10 mouse cellular contexts compared by ENCODE assay signal in the genomic region with DNA sequence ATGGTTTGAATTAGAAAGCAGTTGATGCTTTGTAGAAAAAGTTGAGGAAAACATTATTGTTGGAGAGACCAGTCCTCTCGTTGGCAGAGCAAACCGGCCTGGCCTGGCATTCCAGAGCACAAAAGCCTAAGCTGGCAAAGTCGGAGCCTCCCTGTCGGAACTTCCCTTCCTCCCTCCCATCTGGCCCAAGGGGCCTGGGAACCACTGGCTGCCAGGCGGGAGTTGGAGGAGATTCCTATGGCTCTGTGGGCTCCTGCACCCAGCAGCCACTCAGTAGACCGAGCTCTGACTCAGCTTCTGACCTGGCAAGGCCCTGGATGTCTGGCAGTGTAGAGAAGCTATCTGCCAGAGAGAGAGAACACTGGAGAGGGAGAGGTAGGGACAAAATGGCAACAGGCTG. TPM values are rescaled to one million over a fixed set of nuclear protein-coding genes. Genes with fewer than 3 reads are reported as not detected.
DNase-seq lines count a peak whose midpoint lies in the region; ATAC-seq and TF ChIP-seq lines count a peak whose summit lies in the region.
"Had no signal": no experiment of that assay in that cellular context is flagged by ENCODE, and none has a peak within 500 bp of the region (broad histone marks: within the 10 kb centered on the region; RNA-seq: fewer than 3 reads in every experiment).

No protein-coding gene starts in this region.

- no peak for TF ChIP-seq CTCF in cerebellum, adult 2 months (IDR thresholded peaks at IDR 0.05; ENCODE audit: borderline replicate concordance, insufficient read depth, low read depth, low read length)

- H3K27ac ChIP-seq in liver, embryonic 12.5 days = no peak overlapping the region
- no peak overlapping the region for H3K27ac ChIP-seq in cerebellum, adult 2 months (ENCODE audit: insufficient read depth, low read length)
- peak overlapping the region; percentile 58; the same call in 1 of the 2 replicates for H3K27ac ChIP-seq in heart, embryonic 15.5 days
- H3K27ac ChIP-seq: left cerebral cortex, adult 2 months; midbrain, embryonic 13.5 days had no signal

- ATAC-seq in liver, embryonic 12.5 days = no peak
- ATAC-seq in heart, embryonic 15.5 days (replicated peaks; ENCODE audit: insufficient number of reproducible peaks, insufficient read depth, low FRiP score, low read depth) = no peak
- ATAC-seq in erythroblast, adult 5-6 weeks (replicated peaks; ENCODE audit: low FRiP score, poor library complexity, severe bottlenecking) = no peak
- ATAC-seq: midbrain, embryonic 13.5 days had no signal

- no peak overlapping the region for H3K9ac ChIP-seq in liver, embryonic 12.5 days
- H3K9ac ChIP-seq in heart, embryonic 15.5 days = no peak overlapping the region
- H3K9ac ChIP-seq: midbrain, embryonic 13.5 days had no signal

- peak overlapping the region; percentile 65 for H3K4me2 ChIP-seq in liver, embryonic 12.5 days
- no peak overlapping the region for H3K4me2 ChIP-seq in heart, embryonic 15.5 days
- H3K4me2 ChIP-seq: midbrain, embryonic 13.5 days had no signal

- no peak overlapping the region for H3K4me3 ChIP-seq in liver, embryonic 12.5 days
- no peak overlapping the region for H3K4me3 ChIP-seq in cerebellum, adult 2 months (replicated peaks; ENCODE audit: insufficient read depth, low read depth, low read length)
- no peak overlapping the region for H3K4me3 ChIP-seq in heart, embryonic 15.5 days
- H3K4me3 ChIP-seq: left cerebral cortex, adult 2 months; midbrain, embryonic 13.5 days had no signal

- H3K4me1 ChIP-seq in liver, embryonic 12.5 days = peaks cover 36% of the 10 kb centered on the region
- peaks cover 30% of the 10 kb centered on the region for H3K4me1 ChIP-seq in cerebellum, adult 2 months (ENCODE audit: control insufficient read depth, insufficient read depth, low read length)
- peaks cover 53% of the 10 kb centered on the region for H3K4me1 ChIP-seq in heart, embryonic 15.5 days (replicated peaks)

- H3K9me3 ChIP-seq in liver, embryonic 12.5 days (replicated peaks) = no peaks in the 10 kb centered on the region
- H3K9me3 ChIP-seq in heart, embryonic 15.5 days (replicated peaks) = no peaks in the 10 kb centered on the region
- H3K9me3 ChIP-seq: midbrain, embryonic 13.5 days had no signal

- no peak for TF ChIP-seq POLR2A in cerebellum, adult 2 months (IDR thresholded peaks at IDR 0.05; ENCODE audit: borderline replicate concordance, insufficient read depth, low read length)

- 74% methylated on average over 6 of the region's 6 CpGs for WGBS in liver, embryonic 12.5 days (ENCODE audit: insufficient replicate concordance)
- WGBS in cerebellum, adult 2 months = 29% methylated on average over 6 of the region's 6 CpGs
- 64% methylated on average over 6 of the region's 6 CpGs for WGBS in heart, embryonic 15.5 days

- H3K36me3 ChIP-seq in liver, embryonic 12.5 days = no peaks in the 10 kb centered on the region
- H3K36me3 ChIP-seq in heart, embryonic 15.5 days = no peaks in the 10 kb centered on the region
- H3K36me3 ChIP-seq: midbrain, embryonic 13.5 days had no signal

- peaks cover 49% of the 10 kb centered on the region for H3K27me3 ChIP-seq in liver, embryonic 12.5 days (replicated peaks)
- H3K27me3 ChIP-seq in cerebellum, adult 2 months (ENCODE audit: control insufficient read depth, insufficient read depth, low read length) = no peaks in the 10 kb centered on the region
- H3K27me3 ChIP-seq in heart, embryonic 15.5 days = no peaks in the 10 kb centered on the region
- H3K27me3 ChIP-seq: midbrain, embryonic 13.5 days had no signal

- no peak for DNase-seq in liver
- DNase-seq in cerebellum, adult 2 months = peak; percentile 38 to 67
- DNase-seq in right cerebral cortex, postnatal 25 days = peak; percentile 9
- no peak for DNase-seq in spleen, postnatal 36 days (ENCODE audit: low spot score in 2 of 2)
- no peak for DNase-seq in neural tube, embryonic 10.5 days (ENCODE audit: extremely low spot score, low spot score)

RNA-seq across cellular contexts. Expression of a gene that starts 34.3 kb away (rescaled TPM):
- polyA plus RNA-seq in liver, embryonic 12.5 days (2016; fragmentation: Nextera tagmentation; extraction: Ambion mirVana) = not detected in 2 replicates
- polyA plus RNA-seq in cerebellum, adult 2 months (2012; rRNA removed) = 0.15 and 0.41 TPM in 2 replicates
- polyA plus RNA-seq in heart, embryonic 15.5 days (2015; fragmentation: Nextera tagmentation; extraction: Ambion mirVana) = 0.23 and 0.55 TPM in 2 replicates
- not detected in 2 replicates for total RNA-seq in erythroblast, adult 5-6 weeks (2015; ENCODE audit: low replicate concordance)
- not detected in 2 replicates for total RNA-seq in erythroblast, adult 5-6 weeks (2017; ENCODE audit: low replicate concordance)

RNA-seq across cellular contexts. Expression of a gene that starts 55.4 kb away (rescaled TPM):
- 0.48 and 0.55 TPM in 2 replicates for polyA plus RNA-seq in liver, embryonic 12.5 days (2016; fragmentation: Nextera tagmentation; extraction: Ambion mirVana)
- polyA plus RNA-seq in cerebellum, adult 2 months (2012; rRNA removed) = 0.03 TPM in 1 of 2 replicates, not detected in the other
- polyA plus RNA-seq in heart, embryonic 15.5 days (2015; fragmentation: Nextera tagmentation; extraction: Ambion mirVana) = 0.09 and 0.33 TPM in 2 replicates
- total RNA-seq in erythroblast, adult 5-6 weeks (2015; ENCODE audit: low replicate concordance) = 2.1 and 4.4 TPM in 2 replicates
- total RNA-seq in erythroblast, adult 5-6 weeks (2017; ENCODE audit: low replicate concordance) = 2.1 and 6.4 TPM in 2 replicates
- total RNA-seq: left cerebral cortex, adult 2 months had no signal
- polyA plus RNA-seq: midbrain, embryonic 13.5 days had no signal

Comparison
In these comparisons a context has a peak if more than half of its experiments do, and no peak if none do; other contexts are left out.
1. DNase-seq: peak in cerebellum, adult 2 months (2 of 2) and right cerebral cortex, postnatal 25 days (single experiment); none in liver (single experiment), spleen, postnatal 36 days (0 of 2) and neural tube, embryonic 10.5 days (single experiment).